Mouse (Mus musculus) gastrocnemius, adult 18-20 months (tissue): ENCODE measurements at regions not wholly inside any gene's neighbourhood (a gene's known extent, or its start where the extent isn't known, plus 50 kb on each side); places are given as distances from the start of the nearest gene placed in this dataset.

ENCODE experiments used
- DNase-seq: peaks from one replicate; pipeline ENCODE4 v3.0.0; 2021; ENCODE audit warnings: low spot score

DNA sequence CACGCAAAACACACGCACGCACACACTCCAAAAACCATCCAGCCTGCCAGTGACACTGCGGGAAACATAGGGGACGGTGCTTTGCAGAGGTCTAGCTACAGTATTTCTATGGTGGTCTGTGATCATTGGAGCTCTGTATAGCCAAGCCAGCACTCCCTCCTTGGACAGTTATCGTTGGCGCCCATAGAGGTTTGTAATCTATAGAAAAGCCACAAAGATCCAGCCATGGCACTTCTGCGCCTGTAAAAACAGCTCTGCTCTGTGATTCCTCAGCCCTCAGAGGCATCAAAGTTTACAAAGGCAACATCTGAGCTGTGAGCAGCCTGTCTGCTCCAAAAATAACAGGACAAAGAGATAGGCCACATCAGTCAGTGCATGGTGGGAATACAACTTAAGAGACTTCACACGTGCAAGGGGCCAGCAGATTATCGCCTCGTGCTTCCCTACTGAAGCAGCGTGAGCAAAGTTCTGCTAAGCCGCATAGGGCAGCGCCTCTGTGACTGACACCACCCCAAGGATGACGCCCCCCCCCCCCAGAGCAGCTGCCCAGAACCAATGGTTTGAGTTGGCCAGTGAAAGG, 194.7 kb downstream of the Ackr3 start:
- DNase-seq, result no peak

DNA sequence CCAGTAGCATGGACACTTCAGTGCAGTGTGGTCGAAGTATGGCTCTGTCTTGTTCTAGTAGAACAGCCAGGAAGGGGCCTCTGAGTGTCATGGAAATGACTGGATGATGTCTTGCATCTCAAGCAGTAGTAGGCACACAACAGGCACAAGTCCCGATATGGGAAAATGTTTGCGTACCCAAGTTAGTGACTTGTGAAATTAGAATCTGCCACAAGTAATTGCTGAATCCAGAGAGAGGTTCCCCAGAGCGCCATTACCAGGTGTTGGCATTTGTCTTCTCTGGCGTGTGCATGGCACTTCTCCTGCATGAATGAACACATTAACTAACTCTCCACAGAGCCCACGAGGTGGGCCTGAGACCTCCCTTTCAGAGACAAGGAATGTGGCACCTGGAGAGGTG, 199.3 kb downstream of the Ackr3 start:
- no peak for DNase-seq

DNA sequence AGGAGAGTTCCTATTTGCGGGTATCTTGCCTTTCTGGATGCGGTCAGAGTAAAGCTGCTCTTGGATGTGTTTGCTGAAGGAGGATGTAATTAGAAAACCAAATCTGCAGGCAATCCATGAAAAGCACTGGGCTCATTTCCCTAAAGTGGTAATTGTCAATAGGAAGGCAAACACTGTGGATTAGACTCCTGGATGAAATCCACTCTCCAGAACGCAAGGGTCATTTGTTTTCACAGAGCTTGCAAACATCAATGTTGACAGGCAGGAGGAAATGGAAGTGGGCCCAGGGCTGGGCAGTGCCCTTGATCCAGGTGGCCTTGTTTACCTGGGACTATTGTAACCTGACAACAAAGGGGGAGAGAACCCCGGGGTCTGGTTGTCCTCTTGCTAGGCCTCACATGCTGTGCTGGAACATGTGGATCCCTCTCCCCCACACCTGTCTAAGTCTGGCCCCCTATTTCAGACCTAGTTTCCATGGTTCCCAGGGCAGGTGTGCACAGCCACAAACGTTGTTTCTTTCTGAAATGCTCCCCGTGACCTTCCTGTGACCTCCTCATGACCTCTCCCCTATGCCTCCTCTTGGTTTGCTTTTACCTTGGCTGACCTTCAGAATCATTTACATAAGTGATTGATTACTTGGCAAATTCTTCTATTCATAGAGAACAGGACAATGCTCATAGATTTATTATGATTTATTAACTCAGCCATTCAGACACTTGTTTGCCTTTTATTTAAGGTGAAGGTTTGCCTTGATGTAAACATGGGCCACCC, 197.9 kb upstream of the Cops8 start:
- no peak for DNase-seq

DNA sequence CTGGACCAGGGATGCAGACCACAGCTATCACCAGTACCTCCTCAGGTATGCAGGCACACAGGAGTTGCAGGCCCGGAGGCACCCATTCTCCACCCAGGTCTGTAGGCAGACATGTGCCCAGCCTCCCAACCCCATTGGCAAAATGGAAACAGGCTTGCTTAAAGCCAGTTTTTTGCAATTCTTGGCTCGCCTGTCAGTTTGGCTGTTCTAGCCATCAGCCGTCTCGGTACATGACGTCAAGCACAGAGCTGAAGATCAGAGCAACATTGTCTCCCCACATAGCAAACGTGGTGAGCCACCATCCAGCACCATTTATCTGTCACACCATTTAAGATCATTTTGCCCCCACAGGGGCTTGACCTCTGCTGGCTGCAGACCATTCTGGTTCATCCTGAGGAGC, 196.1 kb upstream of the Cops8 start:
- no peak for DNase-seq

DNA sequence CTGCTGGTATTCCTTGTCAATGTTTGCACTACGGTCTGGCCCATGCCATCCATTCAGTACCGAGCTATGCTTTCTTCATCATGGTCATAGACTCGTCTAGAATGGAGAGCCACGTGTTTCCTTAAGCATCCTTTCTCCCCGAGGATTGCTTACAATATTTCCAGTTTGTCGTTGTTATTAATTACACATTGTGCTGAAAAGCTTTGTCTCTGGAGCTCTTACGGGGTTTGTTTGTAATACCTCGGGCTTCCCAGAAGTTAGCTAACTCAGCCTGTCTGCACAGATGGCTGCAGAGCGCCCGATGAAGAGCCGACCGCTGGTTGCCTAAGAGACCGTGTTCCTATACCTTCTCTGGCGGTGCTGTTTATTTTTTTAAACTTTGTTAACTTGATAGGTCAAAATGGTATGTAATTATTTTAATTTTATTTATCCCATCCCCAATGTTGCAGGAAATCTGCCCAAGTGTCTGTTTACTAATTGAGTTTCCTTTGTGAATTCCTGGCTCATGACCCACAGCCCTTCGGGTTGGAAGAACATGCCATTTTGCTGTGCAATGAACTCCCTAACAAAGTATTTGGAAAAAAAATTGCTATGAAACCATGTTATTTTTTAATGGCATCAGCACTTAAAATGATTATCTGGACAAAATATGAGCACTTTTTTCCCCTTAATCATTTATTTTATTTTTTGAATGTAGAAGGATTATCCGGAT, 194.1 kb upstream of the Cops8 start:
- no peak for DNase-seq

DNA sequence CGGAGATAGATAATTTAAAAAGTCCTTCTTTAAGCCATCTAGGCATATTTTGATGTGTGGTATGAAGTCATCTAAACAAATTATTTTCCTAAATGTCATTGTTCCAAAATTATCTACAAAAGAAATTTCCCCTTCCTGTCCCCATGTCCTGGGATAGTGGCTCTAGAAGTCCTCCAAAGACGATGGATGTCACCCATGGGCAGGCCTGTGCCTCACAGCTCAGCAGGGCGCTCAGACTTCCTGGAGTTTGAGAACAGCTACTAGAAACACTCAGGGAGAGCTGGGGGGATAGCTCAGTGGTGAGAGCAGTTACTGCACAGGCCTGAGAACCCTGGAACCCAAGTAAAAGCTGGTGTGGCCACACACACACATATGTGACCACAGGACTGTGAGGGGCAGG, 193.5 kb upstream of the Cops8 start:
- no peak for DNase-seq

DNA sequence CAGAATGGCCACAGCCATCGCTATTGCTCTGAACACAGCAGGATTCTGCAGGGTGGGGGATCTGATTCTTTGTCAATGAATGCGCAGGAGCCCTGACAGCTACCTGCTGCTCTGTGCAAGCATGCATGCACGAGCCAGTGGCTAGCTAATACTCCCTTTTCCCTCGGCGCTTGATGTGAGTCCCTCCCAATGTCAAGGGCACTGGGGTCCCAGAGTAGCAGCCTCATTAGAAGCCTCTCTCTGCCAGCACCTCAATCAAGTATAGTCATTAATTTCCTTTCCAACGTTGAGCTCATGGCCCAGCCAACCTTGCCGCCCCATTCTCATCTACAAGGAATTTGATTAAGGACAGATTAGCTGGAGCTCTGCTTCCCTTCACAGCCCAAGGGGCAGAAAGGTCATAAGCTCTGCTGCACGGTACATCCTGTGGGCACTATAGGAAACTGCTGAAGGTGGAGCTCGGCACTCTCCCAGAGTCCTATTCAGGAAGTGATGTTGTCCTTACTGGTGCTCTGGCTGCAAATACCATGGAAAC, 190.2 kb upstream of the Cops8 start:
- no peak for DNase-seq

DNA sequence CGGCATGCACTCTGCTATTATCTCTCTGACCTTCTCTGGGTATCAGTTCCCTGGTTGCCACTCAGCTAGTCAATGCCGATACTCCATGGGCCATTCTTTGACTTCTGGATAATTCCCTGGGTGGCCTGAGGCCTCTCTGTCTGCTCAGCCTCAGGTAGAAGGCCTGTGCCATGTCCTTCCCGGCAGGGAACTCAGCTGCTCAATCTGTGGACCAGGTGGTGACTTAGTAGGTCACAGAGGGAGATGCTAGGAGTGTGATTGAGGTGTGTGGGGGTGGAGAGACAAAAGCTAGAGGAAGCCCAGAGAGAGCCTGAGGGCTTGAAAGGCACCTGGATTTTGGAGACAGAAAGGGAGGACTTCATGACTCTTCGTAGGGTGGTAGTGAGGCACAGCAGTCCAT, 188.0 kb upstream of the Cops8 start:
- no peak for DNase-seq

DNA sequence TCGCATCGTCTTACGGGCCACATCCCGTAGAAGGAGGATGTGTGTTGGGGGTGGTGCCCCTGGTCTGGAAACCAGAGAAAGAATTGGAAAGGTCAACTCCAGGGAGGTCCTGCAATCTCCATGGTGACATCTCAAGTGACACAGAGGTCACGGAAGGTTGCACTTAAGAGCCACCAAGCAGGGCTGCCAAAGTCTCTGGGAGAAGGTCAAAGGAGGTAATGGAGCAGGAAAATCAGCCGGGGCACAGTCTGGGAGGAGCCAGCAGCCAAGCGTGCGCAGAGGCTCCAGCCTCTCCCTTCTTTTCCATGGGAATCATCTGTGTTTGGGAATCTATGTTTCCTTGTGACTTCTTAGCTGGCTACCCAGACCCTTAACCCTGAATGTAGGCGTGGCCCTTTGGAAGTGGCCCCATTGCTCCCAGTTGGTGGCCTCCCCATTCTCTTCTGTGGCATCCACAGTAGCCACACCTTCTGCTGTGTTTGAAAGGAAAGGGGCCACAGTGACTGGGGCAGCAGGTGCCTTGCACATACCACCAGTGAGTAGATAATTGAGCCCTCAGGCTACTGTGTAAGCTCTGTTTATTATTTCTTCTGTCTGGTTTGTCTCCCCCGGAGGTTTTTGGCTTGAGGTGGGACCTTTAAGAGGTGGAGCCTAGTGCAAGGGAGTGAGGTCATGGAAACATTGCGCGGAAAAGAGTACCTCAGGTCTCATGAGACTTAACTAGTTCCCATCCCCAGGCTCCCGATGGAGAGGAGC, 178.5 kb upstream of the Cops8 start:
- peak; percentile 80 for DNase-seq

DNA sequence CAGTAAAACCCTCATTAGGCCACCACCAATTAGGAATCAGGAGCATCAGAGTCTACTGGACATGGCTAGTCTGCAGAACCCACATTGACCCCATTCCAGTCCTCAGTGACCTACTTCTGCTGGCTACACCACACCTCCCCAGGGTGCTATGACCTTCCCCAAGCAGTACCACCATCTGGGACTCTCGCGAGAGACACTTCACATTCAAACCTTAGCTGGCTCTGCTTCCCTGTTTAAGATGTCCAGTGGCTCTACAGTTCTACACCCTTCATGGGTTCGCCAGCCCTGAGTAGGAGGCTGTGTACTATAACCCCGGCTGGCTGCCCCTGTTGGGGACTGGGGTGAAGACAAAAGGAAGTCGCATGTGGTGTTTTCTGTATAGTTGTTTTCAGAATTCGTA, 174.4 kb upstream of the Cops8 start:
- DNase-seq, result no peak

DNA sequence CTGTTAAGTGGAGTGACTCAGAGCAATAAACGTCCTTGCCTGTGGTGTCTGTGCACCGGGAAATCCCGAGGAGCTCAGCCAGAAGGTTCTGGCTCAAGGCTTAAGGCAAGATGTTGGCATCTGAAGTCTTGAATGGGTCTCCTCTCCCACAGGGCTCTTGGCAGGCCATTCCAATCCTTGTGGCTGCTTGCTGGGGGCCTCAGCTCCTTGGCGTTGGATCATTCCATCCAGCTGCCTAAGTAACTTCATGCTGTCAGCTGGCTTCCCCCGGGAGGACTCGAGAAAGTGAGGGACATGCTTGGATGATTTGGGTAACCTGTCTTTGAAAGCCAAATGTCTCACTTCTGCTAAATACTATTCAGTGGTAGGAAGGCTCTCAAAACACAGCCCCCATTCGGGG, 174.0 kb upstream of the Cops8 start:
- DNase-seq, result no peak

DNA sequence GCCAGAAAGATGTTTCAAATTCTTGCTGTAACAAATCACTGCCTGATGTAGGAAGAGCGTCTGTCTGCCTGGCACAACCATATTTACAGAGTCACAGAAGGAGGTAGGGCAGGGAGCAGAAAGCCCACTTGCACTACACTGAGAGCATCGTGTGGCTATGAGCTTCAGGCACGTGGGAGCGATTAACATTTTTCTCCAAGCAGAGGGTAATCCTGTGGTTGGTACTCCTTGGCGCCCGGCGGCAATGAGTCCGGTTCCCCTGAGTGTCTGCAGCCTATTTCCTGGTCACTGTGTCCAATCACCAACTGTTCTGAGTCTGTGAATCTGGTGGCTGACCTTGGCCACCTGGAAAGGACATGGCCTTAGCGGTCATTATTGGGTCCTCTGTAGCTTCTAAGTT, 172.3 kb upstream of the Cops8 start:
- no peak for DNase-seq

DNA sequence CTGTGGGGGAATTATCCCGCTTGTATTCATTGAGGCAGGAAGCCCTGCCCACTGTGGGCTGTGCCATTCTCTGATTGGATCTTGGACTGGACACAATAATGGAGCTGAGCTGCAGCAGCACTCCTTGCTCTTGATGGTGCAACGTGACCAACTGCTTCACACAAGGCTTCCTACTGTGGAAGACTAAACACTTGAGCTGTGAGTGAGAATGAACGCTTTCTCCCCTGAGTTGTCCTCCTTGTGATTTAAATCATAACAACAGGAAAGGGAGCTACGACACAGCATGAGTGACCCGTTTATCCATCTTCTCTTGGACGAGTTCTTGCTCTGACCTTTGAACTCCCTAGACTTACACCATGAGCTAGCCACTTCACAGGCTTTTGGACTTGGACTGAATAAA, 171.0 kb upstream of the Cops8 start:
- DNase-seq, result no peak

DNA sequence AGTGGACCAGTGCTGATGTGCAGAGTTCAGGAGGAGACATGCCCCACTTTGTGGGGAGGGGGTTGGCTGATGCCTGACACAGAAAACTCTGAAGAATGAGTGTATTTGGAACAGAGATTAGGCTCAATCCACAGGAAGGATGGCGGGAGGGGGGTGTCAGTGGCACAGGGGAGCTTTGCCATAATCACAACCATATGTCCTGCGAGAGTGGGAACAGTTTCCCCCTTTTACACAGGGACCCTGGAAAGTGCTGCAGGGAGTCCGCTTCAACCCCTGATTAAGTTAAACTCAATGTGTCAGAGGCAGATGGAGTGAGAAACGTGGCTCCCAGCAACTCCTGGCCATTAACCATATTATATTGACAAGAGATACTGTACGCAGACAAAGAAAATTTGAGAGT, 168.9 kb upstream of the Cops8 start:
- DNase-seq, result no peak

DNA sequence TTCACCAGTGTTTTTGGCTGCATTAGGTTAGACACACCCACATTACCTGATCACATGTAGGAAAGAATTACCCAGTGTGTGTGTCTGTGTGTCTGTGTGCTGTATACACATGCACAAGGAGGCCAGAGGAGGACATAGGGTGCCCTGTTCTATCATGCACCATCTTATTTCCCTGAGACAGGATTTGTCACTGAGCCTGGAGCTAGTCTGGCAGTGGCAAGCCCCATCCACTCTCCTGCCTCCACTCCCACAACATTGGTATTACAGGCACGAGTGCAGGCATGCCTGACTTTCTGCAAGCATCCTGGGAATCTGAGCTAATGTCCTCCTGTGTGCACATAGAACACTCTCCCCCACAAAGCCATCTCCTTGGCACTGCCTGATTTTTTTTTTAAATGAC, 162.1 kb upstream of the Cops8 start:
- no peak for DNase-seq

DNA sequence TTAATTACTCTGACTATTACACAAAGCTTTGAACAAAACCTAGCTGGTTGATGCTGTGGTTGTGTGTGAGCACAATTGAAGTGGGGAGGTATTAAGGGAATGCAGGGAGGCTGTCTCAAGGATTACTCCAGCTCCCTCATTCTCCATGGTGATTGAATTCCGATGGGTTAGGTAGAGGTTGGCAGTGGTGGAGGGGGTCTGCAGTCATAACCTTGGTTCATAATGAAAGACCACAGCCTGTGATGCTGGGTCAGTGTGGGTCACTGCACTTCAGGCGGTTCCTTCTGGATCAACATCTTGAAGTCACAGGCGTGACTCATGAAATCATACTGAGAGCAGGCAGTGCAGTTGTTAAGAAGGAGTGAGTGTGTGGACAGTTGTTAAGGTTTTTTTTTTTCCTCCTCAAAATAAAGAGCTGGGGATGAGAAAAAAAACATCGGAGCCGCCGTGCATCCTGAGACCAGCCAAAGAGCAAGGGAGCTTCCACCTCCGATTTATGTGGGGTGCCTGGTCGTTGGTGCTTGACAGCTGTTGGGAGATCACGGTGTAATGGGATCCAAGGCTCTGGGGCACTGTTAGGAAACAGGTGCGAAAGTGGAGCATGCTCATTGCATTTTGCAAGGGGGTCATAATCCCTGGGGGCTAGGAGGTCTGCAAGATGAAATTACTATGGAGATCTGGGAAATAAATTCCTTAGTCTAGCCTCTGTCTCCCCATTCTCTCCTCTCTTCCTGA, 161.5 kb upstream of the Cops8 start:
- DNase-seq, result no peak

DNA sequence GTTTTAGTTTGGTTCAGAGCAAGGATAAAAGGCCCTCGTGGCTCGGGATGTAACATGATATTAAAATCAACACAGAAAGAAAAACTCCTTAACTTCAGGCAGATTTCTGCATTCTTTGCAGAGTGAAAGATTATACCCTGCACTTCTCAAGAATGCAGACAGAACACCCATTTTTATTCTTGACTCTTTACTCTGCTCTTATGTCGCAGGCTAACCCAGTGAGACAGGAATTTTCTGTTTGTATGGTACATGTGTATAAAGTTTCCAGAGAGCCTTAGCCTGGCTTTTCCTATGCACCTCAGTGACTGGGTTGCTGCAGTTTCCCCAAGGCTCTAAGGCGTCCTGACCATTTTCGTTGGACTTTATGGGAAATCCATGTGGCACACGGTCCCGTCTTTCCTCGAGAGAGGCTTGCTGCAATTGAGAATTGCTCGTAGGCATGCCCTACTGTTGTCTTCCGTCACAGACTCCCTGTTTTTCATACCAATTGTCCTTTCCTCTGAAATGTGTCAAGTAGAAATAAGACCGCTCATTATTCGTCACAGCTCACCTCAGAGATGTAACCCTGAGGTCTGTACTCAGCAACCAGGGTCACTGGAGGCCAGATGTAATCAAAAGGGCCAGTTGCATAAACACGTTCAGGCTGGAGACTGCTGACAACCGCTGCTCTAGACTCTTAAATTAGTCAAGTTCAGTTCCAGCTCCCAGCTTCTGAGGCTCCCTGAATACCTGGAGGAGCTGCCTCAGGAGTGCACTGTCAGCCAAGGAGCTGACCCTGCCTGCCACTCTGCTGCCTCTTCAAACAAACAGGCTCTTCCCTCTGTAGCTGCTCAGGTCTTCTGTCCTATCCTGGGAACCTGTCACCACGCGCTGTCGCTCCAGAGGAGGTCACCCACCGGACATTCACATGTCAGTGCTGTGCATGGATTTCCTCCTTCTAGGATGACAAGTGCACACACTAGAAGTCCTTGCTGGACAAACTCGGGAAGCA, 160.2 kb upstream of the Cops8 start:
- DNase-seq, result no peak

DNA sequence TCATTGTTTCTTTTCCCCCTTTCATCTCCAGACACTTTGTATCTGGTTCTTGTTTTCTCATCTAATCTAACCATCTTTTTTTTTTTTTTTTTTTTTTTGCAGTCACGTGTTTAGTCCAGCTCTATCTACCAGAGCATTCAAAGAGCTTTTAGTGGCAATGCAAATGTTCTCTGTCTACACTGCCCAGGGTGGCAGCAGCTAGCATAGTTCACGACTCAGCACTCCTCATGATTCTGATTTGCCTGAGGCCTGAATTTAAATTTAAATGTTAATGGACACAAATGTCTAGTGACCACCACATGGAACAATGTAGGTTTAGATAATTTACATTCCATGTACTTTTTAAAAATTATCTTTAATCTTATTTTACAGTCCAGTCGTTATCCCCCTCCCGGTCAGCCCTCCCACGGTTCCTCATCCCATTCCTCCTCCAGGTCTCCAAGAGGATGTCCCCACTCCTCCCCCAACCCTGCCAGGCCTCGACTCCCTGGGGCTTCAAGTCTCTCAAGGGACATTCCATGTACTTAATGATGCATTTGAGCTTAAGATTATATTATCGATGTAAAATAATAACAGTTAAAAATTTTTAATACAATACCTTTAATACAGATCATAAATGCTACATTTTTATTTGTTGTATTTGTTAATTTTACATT, 153.1 kb upstream of the Cops8 start:
- DNase-seq, result no peak

DNA sequence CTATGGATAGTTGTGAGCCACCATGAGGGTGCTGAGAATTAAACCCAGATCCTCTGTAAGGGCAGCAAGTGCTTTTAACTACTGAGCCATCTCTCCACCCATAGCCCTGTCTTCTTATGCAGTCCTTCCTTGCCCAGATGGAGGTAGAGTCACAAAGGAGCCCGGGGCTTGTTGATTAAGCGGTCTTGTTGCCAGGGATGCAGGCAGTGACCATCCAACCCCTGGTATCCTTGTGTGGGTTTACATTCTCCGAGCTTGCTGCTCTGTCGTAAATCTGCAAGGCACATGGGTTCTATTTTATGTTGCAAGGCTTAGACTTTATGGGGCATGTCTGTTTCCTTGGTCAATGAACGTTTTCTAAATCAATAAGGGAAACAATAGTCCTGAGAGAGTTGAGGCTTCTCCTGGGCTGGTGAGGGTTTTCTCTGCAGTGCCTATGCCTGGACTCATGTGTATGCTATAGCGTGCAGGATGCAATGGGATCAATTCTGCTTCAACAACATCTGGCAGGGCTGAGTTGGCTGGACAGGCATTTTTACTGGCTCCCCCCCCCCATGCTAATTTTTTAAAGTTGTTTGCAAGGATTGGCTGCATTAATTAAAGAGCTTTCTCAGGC, 150.7 kb upstream of the Cops8 start:
- no peak for DNase-seq
